Mouse (Mus musculus): ENCODE data around the gene Gm21985. TPM values are rescaled to one million over a fixed set of nuclear protein-coding genes. Genes with fewer than 3 reads are reported as not detected.
"Not testable (repeated sequence)": the region's sequence is repeated elsewhere in the genome, so short reads cannot be mapped to it uniquely, and the experiment has no call there.

Gm21985 gene
- polyA plus RNA-seq, 1 experiment from 2014 or later, result 0.06 TPM

GRCm38 (mm10) chr2:112433359-112433758, 167.2 kb downstream of the Gm21985 start:
- no peak for ATAC-seq (replicated peaks)
- 72% methylated on average over 2 of the region's 2 CpGs for WGBS
- Histone ChIP-seq H3K36me3 (no peaks in the 10 kb centered on the region), H3K4me1 (no peaks in the 10 kb centered on the region), H3K27ac (replicated peaks) (no peak overlapping the region), H3K4me3 (no peak overlapping the region), H3K9me3 (no peaks in the 10 kb centered on the region), H3K9ac (replicated peaks) (no peak overlapping the region), H3K27me3 (no peaks in the 10 kb centered on the region), H3K4me2 (replicated peaks) (no peak overlapping the region)

- 84% methylated on average over 4 of the region's 4 CpGs for WGBS
- no peak for ATAC-seq (replicated peaks)
These were observed 170.2 kb downstream of the Gm21985 start for GRCm38 (mm10) chr2:112436292-112436691.

GRCm38 (mm10) chr2:112437589-112437988, 171.5 kb downstream of the Gm21985 start:
- Histone ChIP-seq H3K27ac (replicated peaks) (no peak overlapping the region), H3K9me3 (no peaks in the 10 kb centered on the region), H3K4me2 (replicated peaks) (no peak overlapping the region), H3K27me3 (no peaks in the 10 kb centered on the region), H3K9ac (replicated peaks) (no peak overlapping the region), H3K4me3 (no peak overlapping the region), H3K4me1 (no peaks in the 10 kb centered on the region), H3K36me3 (no peaks in the 10 kb centered on the region)
- 91% methylated on average over 2 of the region's 2 CpGs for WGBS
- ATAC-seq (replicated peaks), result no peak

More at GRCm38 (mm10) chr2:112436292-112436691, 170.2 kb downstream of the Gm21985 start:
- Histone ChIP-seq H3K9me3 (no peaks in the 10 kb centered on the region), H3K4me1 (no peaks in the 10 kb centered on the region), H3K4me2 (replicated peaks) (no peak overlapping the region), H3K27me3 (no peaks in the 10 kb centered on the region), H3K36me3 (no peaks in the 10 kb centered on the region), H3K9ac (replicated peaks) (no peak overlapping the region), H3K4me3 (no peak overlapping the region), H3K27ac (replicated peaks) (no peak overlapping the region)

DNA sequence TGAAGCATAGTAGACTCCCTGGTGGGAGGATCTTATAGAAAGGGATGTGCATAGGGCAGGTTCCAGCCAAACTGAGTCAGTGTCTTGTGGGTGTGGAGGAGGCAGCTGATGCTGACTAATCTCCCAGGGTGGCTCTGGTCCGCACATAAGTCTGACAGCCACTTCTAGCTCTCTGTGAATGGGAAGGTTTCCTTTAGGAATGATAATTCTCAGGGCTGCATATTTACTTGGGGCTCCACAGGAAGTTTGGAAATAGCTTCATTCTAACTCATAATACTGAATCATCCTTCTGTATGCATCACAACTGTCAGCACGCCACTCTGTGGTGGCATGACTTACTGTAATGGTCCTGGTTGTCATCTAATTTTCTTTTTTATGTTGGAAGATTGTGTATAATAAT, 177.4 kb downstream of the Gm21985 start:
- WGBS, result 74% methylated on average over 2 of the region's 2 CpGs
- Histone ChIP-seq H3K36me3 (no peaks in the 10 kb centered on the region), H3K27me3 (no peaks in the 10 kb centered on the region), H3K9ac (replicated peaks) (no peak overlapping the region), H3K27ac (replicated peaks) (no peak overlapping the region), H3K4me2 (replicated peaks) (no peak overlapping the region), H3K9me3 (no peaks in the 10 kb centered on the region), H3K4me1 (no peaks in the 10 kb centered on the region), H3K4me3 (no peak overlapping the region)
- no peak for ATAC-seq (replicated peaks)

DNA sequence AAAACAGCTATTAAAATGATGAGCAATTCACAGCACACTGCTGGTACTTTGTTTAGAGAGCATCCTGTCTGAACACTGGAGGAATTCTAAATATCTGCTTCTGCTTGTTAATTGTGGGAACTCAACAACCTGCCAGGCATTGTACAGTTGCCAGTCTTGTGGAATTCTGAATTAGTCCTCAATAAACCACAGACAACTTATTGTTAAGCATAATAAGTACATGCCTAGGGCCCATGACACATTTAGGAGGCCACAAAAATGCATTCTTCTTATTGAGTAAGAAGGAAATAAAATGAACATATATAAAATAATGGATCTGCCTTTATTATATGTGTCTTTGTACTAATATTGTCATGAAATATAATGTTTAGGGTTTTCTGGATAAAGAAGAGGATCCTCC, 179.4 kb downstream of the Gm21985 start:
- no peaks in the 10 kb centered on the region for H3K4me1 ChIP-seq
- H3K4me2 ChIP-seq (replicated peaks), result no peak overlapping the region
- H3K9me3 ChIP-seq, result no peaks in the 10 kb centered on the region
- no peaks in the 10 kb centered on the region for H3K27me3 ChIP-seq
- H3K4me3 ChIP-seq, result no peak overlapping the region
- no peak for ATAC-seq (replicated peaks)
- no peak overlapping the region for H3K27ac ChIP-seq (replicated peaks)
- H3K36me3 ChIP-seq, result no peaks in the 10 kb centered on the region
- H3K9ac ChIP-seq (replicated peaks), result no peak overlapping the region

- not testable (repeated sequence) for H3K27me3 ChIP-seq; H3K4me1 ChIP-seq; H3K9ac ChIP-seq (replicated peaks); H3K27ac ChIP-seq (replicated peaks); H3K9me3 ChIP-seq; H3K36me3 ChIP-seq; H3K4me3 ChIP-seq; ATAC-seq (replicated peaks); H3K4me2 ChIP-seq (replicated peaks)
- WGBS, result 77% methylated on average over 4 of the region's 4 CpGs
These were observed 181.9 kb downstream of the Gm21985 start for GRCm38 (mm10) chr2:112448046-112448445.

DNA sequence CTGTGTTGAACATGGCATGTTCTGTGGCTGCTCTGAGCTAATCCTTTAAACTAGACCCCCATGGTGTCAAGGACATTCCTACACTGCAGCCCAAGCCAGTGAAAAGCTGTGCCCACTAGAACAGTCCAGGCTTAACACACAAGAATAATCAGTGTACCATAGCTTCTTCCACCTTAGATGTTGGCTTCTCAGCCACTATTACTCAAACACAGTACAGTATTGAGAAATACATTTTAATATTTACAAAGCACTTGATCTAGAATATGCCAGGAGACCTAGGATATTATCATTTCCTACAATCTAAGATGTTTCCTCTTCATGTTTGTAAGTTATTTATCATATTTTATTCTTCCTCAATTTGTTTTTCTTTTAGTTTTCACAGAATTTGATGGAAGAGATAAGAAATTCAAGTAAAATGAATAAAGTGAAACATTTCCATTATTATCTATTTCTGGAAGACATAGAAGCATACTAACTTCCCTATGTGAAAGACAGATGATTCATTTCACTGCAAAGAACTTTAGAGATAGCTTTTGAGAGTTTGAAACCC, 182.5 kb downstream of the Gm21985 start:
- H3K9ac ChIP-seq (replicated peaks), result no peak overlapping the region
- H3K4me2 ChIP-seq (replicated peaks), result no peak overlapping the region
- H3K4me3 ChIP-seq, result no peak overlapping the region
- no peak overlapping the region for H3K27ac ChIP-seq (replicated peaks)
- no peaks in the 10 kb centered on the region for H3K36me3 ChIP-seq
- no peak for ATAC-seq (replicated peaks)
- H3K9me3 ChIP-seq, result no peaks in the 10 kb centered on the region
- H3K27me3 ChIP-seq, result no peaks in the 10 kb centered on the region
- H3K4me1 ChIP-seq, result no peaks in the 10 kb centered on the region

- WGBS, result 34% methylated on average over 4 of the region's 4 CpGs
These were observed 183.6 kb downstream of the Gm21985 start for GRCm38 (mm10) chr2:112449597-112450296.

DNA sequence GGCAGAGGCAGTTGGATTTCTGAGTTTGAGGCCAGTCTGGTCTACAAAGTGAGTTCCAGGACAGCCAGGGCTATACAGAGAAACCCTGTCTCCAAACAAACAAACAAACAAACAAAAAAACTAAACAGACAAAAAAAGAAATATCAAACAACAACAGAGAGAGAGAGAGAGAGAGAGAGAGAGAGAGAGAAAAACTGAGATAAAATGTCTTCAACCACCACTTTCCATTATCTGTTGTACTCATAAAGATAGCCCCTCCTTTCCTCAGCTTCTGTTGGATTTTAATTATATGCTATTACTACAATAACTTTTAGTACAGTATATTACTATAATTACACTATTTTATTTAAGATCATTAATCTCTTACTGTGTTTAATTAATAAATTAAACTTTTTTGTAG, 186.4 kb downstream of the Gm21985 start:
- not testable (repeated sequence) for H3K27me3 ChIP-seq; H3K36me3 ChIP-seq; H3K27ac ChIP-seq (replicated peaks); H3K9ac ChIP-seq (replicated peaks); ATAC-seq (replicated peaks); H3K4me2 ChIP-seq (replicated peaks); H3K9me3 ChIP-seq; H3K4me3 ChIP-seq
- peaks cover 19% of the 10 kb centered on the region for H3K4me1 ChIP-seq

More at GRCm38 (mm10) chr2:112449597-112450296, 183.6 kb downstream of the Gm21985 start:
- Histone ChIP-seq H3K27me3 (no peaks in the 10 kb centered on the region), H3K4me3 (no peak overlapping the region), H3K4me2 (replicated peaks) (no peak overlapping the region), H3K9me3 (no peaks in the 10 kb centered on the region), H3K27ac (replicated peaks) (no peak overlapping the region), H3K4me1 (peaks cover 5% of the 10 kb centered on the region; the same call in 1 of the 2 replicates), H3K9ac (replicated peaks) (no peak overlapping the region), H3K36me3 (no peaks in the 10 kb centered on the region)
- ATAC-seq (replicated peaks), result no peak

DNA sequence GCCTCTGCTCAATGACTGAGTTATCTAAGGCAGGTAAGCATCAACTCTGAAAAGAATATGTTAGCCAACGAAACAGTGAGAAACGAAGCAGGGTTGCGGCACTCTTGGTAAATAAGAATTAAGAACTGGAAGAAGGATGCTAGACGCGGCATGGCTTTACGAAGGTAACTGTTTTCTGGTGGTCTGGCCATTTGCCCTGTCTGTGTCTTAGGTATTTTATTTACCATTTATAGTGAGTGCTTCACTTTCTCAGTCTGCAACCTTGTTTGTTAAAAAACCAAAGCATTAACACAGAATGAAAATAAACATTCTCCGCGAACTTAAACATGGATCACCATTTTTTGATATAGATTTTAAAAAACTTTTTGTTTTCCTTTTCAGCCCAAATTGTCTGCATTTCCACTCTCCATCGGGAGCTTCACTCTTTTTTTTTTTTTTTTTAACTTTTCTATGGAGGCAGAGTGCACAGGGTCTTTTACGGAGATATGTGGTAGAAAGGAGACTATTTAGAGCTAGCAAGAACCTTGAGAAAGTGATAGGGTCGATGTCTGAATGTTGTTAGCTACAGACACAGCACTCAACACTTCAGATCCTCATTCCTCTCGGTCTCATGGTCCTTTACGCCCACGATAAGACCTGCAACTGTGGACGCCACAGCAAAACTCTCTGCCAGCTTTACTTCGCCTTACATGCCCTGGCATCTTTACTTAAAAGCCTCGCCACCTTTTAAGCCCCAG, 188.2 kb downstream of the Gm21985 start:
- Histone ChIP-seq H3K36me3 (no peaks in the 10 kb centered on the region), H3K4me2 (replicated peaks) (peak overlapping the region; percentile 66), H3K27ac (replicated peaks) (peak overlapping the region; percentile 73), H3K9me3 (no peaks in the 10 kb centered on the region), H3K9ac (replicated peaks) (peak overlapping the region; percentile 80), H3K4me3 (peak overlapping the region; percentile 59), H3K27me3 (no peaks in the 10 kb centered on the region), H3K4me1 (peaks cover 19% of the 10 kb centered on the region)
- 33% methylated on average over 17 of the region's 17 CpGs for WGBS
- ATAC-seq (replicated peaks), result peak; percentile 79; the same call in 1 of the 2 replicates

DNA sequence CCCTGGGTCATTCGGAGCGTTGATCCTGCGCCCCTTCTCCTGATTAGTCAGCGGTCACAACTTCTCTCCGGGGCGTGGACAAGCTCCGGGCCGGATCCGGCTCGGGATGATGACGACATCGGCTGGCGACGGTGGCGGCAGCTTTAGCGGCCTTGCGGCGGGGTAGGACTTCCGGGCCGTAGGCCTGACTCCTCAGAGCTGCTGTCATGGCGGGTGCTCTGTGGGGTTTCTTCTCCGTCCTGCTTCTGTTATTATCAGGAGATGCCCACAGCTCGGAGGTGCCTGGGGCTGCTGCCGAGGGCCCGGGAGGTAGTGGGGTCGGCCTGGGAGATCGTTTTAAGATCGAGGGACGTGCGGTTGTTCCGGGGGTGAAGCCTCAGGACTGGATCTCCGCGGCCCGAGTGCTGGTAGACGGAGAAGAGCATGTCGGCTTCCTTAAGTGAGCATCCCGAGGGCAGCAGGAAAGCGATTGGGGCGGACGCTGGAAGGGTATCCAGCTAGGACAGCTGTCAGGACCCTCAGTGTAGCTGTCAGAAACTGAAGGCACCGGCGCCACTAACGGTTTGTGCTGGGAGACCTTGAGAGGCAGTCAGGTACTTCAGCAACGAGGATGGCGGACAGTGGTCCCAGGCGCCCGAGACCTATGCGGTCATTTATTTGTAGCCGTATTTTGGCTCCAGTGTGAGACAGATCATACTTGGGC, 188.9 kb downstream of the Gm21985 start, which contains the start of gene Emc7:
Gene Emc7, plus strand, starts transcription at position 136 of the 703 bp plus-strand sequence.
- peak within 1 kb of the TSS; percentile 80 for H3K9ac ChIP-seq (replicated peaks)
- H3K9me3 ChIP-seq, result no peaks in the 10 kb centered on the region
- peak within 1 kb of the TSS; percentile 73 for H3K27ac ChIP-seq (replicated peaks)
- no peaks in the 10 kb centered on the region for H3K27me3 ChIP-seq
- WGBS, result under 1% methylated on average over 49 of the region's 49 CpGs
- peak; percentile 99 for ATAC-seq (replicated peaks)
- H3K4me3 ChIP-seq, result peak within 1 kb of the TSS; percentile 59
- peak within 1 kb of the TSS; percentile 66 for H3K4me2 ChIP-seq (replicated peaks)
- H3K36me3 ChIP-seq, result peaks cover 2% of the 10 kb centered on the region
- peaks cover 19% of the 10 kb centered on the region for H3K4me1 ChIP-seq
